Mouse (Mus musculus): Measurements from ENCODE around the gene Pxk. TPM values are rescaled to one million over a fixed set of nuclear protein-coding genes. Genes with fewer than 3 reads are reported as not detected.

Pxk gene
- polyA plus RNA-seq, 1 experiment from 2014 or later, result 30.2 TPM

GRCm38 (mm10) chr14:8092573-8092972 is 5.4 kb upstream of the Pxk start:
- 78% methylated on average over 2 of the region's 2 CpGs for WGBS
- no peaks in the 10 kb centered on the region for H3K27me3 ChIP-seq (ENCODE audit: control insufficient read depth, insufficient read depth, low read length)
- ATAC-seq (ENCODE audit: insufficient number of reproducible peaks, insufficient read depth, low FRiP score, low read depth), result no peak

GRCm38 (mm10) chr14:8093427-8093826 is 4.6 kb upstream of the Pxk start:
- 58% methylated on average over 5 of the region's 5 CpGs for WGBS
- Histone ChIP-seq H3K4me2 (ENCODE audit: low read length) (no peak overlapping the region), H3K4me3 (ENCODE audit: control insufficient read depth in 1 of 2, insufficient read depth in 1 of 2, low read depth in 1 of 2, low read length in 2 of 2) (no peak overlapping the region), H3K27me3 (ENCODE audit: control insufficient read depth, insufficient read depth, low read length) (no peaks in the 10 kb centered on the region), H3K9ac (ENCODE audit: low read length) (no peak overlapping the region), H3K4me1 (ENCODE audit: control insufficient read depth in 2 of 2, insufficient read depth in 2 of 2, low read length in 2 of 2) (peaks cover 0 to 4% of the 10 kb centered on the region in 2 experiments; a peak in 2 of 4 replicates), H3K27ac (replicated peaks in 1 of 2; ENCODE audit: control insufficient read depth in 1 of 2, insufficient read depth in 1 of 2, low read depth in 2 of 2, low read length in 2 of 2) (no peak overlapping the region), H3K9me3 (ENCODE audit: control insufficient read depth, low read length) (no peaks in the 10 kb centered on the region), H3K36me3 (ENCODE audit: control insufficient read depth, insufficient read depth, low read length) (peaks cover 30% of the 10 kb centered on the region)
- ATAC-seq (ENCODE audit: insufficient number of reproducible peaks, insufficient read depth, low FRiP score, low read depth), result no peak

More at GRCm38 (mm10) chr14:8092573-8092972, 5.4 kb upstream of the Pxk start:
- H3K36me3 ChIP-seq (ENCODE audit: control insufficient read depth, insufficient read depth, low read length), result peaks cover 37% of the 10 kb centered on the region
- no peak overlapping the region for H3K27ac ChIP-seq (replicated peaks in 1 of 2; ENCODE audit: control insufficient read depth in 1 of 2, insufficient read depth in 1 of 2, low read depth in 2 of 2, low read length in 2 of 2)
- H3K4me1 ChIP-seq (ENCODE audit: control insufficient read depth in 2 of 2, insufficient read depth in 2 of 2, low read length in 2 of 2), result peaks cover 0 to 4% of the 10 kb centered on the region in 2 experiments; a peak in 2 of 4 replicates
- no peak overlapping the region for H3K4me3 ChIP-seq (ENCODE audit: control insufficient read depth in 1 of 2, insufficient read depth in 1 of 2, low read depth in 1 of 2, low read length in 2 of 2)
- H3K9me3 ChIP-seq (ENCODE audit: control insufficient read depth, low read length), result no peaks in the 10 kb centered on the region
- no peak overlapping the region for H3K4me2 ChIP-seq (ENCODE audit: low read length)
- H3K9ac ChIP-seq (ENCODE audit: low read length), result no peak overlapping the region

GRCm38 (mm10) chr14:8094931-8095561 is 3.0 kb upstream of the Pxk start:
- H3K36me3 ChIP-seq (ENCODE audit: control insufficient read depth, insufficient read depth, low read length), result peaks cover 14% of the 10 kb centered on the region
- H3K4me1 ChIP-seq (ENCODE audit: control insufficient read depth in 2 of 2, insufficient read depth in 2 of 2, low read length in 2 of 2), result peaks cover 4 to 5% of the 10 kb centered on the region in 2 experiments; a peak in 2 of 4 replicates
- H3K27me3 ChIP-seq (ENCODE audit: control insufficient read depth, insufficient read depth, low read length), result no peaks in the 10 kb centered on the region
- H3K4me3 ChIP-seq (ENCODE audit: control insufficient read depth in 1 of 2, insufficient read depth in 1 of 2, low read depth in 1 of 2, low read length in 2 of 2), result no peak overlapping the region
- H3K9me3 ChIP-seq (ENCODE audit: control insufficient read depth, low read length), result no peaks in the 10 kb centered on the region
- peak overlapping the region in 1 of 2 experiments; percentile 33; a peak in 2 of 4 replicates for H3K27ac ChIP-seq (replicated peaks in 1 of 2; ENCODE audit: control insufficient read depth in 1 of 2, insufficient read depth in 1 of 2, low read depth in 2 of 2, low read length in 2 of 2)
- no peak overlapping the region for H3K9ac ChIP-seq (ENCODE audit: low read length)
- WGBS, result 58% methylated on average over 3 of the region's 3 CpGs
- no peak for ATAC-seq (ENCODE audit: insufficient number of reproducible peaks, insufficient read depth, low FRiP score, low read depth)
- 0 out of 2 replicates have a peak overlapping the region, but pooled peaks have one; percentile 9 for H3K4me2 ChIP-seq (ENCODE audit: low read length)

GRCm38 (mm10) chr14:8095562-8095950 is 2.5 kb upstream of the Pxk start:
- Histone ChIP-seq H3K36me3 (ENCODE audit: control insufficient read depth, insufficient read depth, low read length) (peaks cover 9% of the 10 kb centered on the region), H3K4me3 (ENCODE audit: control insufficient read depth in 1 of 2, insufficient read depth in 1 of 2, low read depth in 1 of 2, low read length in 2 of 2) (no peak overlapping the region), H3K27ac (replicated peaks in 1 of 2; ENCODE audit: control insufficient read depth in 1 of 2, insufficient read depth in 1 of 2, low read depth in 2 of 2, low read length in 2 of 2) (peak overlapping the region; percentile 33 to 53), H3K4me1 (ENCODE audit: control insufficient read depth in 2 of 2, insufficient read depth in 2 of 2, low read length in 2 of 2) (peaks cover 4 to 5% of the 10 kb centered on the region in 2 experiments; a peak in 2 of 4 replicates), H3K4me2 (ENCODE audit: low read length) (peak overlapping the region; percentile 9; the same call in 1 of the 2 replicates), H3K9ac (ENCODE audit: low read length) (peak overlapping the region; percentile 46; the same call in 1 of the 2 replicates), H3K9me3 (ENCODE audit: control insufficient read depth, low read length) (no peaks in the 10 kb centered on the region), H3K27me3 (ENCODE audit: control insufficient read depth, insufficient read depth, low read length) (no peaks in the 10 kb centered on the region)
- WGBS, result 48% methylated on average over 7 of the region's 7 CpGs
- no peak for ATAC-seq (ENCODE audit: insufficient number of reproducible peaks, insufficient read depth, low FRiP score, low read depth)

- Histone ChIP-seq H3K9ac (ENCODE audit: low read length) (peak overlapping the region; percentile 92), H3K27ac (replicated peaks in 1 of 2; ENCODE audit: control insufficient read depth in 1 of 2, insufficient read depth in 1 of 2, low read depth in 2 of 2, low read length in 2 of 2) (peak overlapping the region in 1 of 2 experiments; percentile 64; a peak in 2 of 4 replicates), H3K4me1 (ENCODE audit: control insufficient read depth in 2 of 2, insufficient read depth in 2 of 2, low read length in 2 of 2) (peaks cover 4 to 11% of the 10 kb centered on the region in 2 experiments; a peak in 3 of 4 replicates), H3K36me3 (ENCODE audit: control insufficient read depth, insufficient read depth, low read length) (no peaks in the 10 kb centered on the region), H3K9me3 (ENCODE audit: control insufficient read depth, low read length) (no peaks in the 10 kb centered on the region), H3K27me3 (ENCODE audit: control insufficient read depth, insufficient read depth, low read length) (no peaks in the 10 kb centered on the region), H3K4me3 (ENCODE audit: control insufficient read depth in 1 of 2, insufficient read depth in 1 of 2, low read depth in 1 of 2, low read length in 2 of 2) (peak overlapping the region; percentile 82 to 90), H3K4me2 (ENCODE audit: low read length) (peak overlapping the region; percentile 83)
- ATAC-seq (ENCODE audit: insufficient number of reproducible peaks, insufficient read depth, low FRiP score, low read depth), result no peak
- whole genome bisulfite sequencing, result 3% methylated on average over 5 of the region's 5 CpGs
Measured at GRCm38 (mm10) chr14:8098687-8098995, 630 bp downstream of the Pxk start.

GRCm38 (mm10) chr14:8099561-8100021 is 1.6 kb downstream of the Pxk start:
- peak overlapping the region; percentile 92 for H3K9ac ChIP-seq (ENCODE audit: low read length)
- H3K4me3 ChIP-seq (ENCODE audit: control insufficient read depth in 1 of 2, insufficient read depth in 1 of 2, low read depth in 1 of 2, low read length in 2 of 2), result 0 out of 4 replicates have a peak overlapping the region, but pooled peaks of 1 of the 2 experiments have one; percentile 82
- H3K4me2 ChIP-seq (ENCODE audit: low read length), result peak overlapping the region; percentile 83
- 70% methylated on average over 10 of the region's 10 CpGs for WGBS
- no peaks in the 10 kb centered on the region for H3K36me3 ChIP-seq (ENCODE audit: control insufficient read depth, insufficient read depth, low read length)
- H3K9me3 ChIP-seq (ENCODE audit: control insufficient read depth, low read length), result no peaks in the 10 kb centered on the region
- no peaks in the 10 kb centered on the region for H3K27me3 ChIP-seq (ENCODE audit: control insufficient read depth, insufficient read depth, low read length)
- H3K27ac ChIP-seq (replicated peaks in 1 of 2; ENCODE audit: control insufficient read depth in 1 of 2, insufficient read depth in 1 of 2, low read depth in 2 of 2, low read length in 2 of 2), result no peak overlapping the region
- no peak for ATAC-seq (ENCODE audit: insufficient number of reproducible peaks, insufficient read depth, low FRiP score, low read depth)
- H3K4me1 ChIP-seq (ENCODE audit: control insufficient read depth in 2 of 2, insufficient read depth in 2 of 2, low read length in 2 of 2), result peaks cover 4 to 11% of the 10 kb centered on the region in 2 experiments; a peak in 3 of 4 replicates

GRCm38 (mm10) chr14:8101886-8102285 is 3.9 kb downstream of the Pxk start:
- no peak overlapping the region for H3K27ac ChIP-seq (replicated peaks in 1 of 2; ENCODE audit: control insufficient read depth in 1 of 2, insufficient read depth in 1 of 2, low read depth in 2 of 2, low read length in 2 of 2)
- H3K9me3 ChIP-seq (ENCODE audit: control insufficient read depth, low read length), result no peaks in the 10 kb centered on the region
- H3K9ac ChIP-seq (ENCODE audit: low read length), result no peak overlapping the region
- 85% methylated on average over 8 of the region's 8 CpGs for WGBS
- ATAC-seq (ENCODE audit: insufficient number of reproducible peaks, insufficient read depth, low FRiP score, low read depth), result no peak
- H3K27me3 ChIP-seq (ENCODE audit: control insufficient read depth, insufficient read depth, low read length), result no peaks in the 10 kb centered on the region
- no peak overlapping the region for H3K4me2 ChIP-seq (ENCODE audit: low read length)
- H3K4me3 ChIP-seq (ENCODE audit: control insufficient read depth in 1 of 2, insufficient read depth in 1 of 2, low read depth in 1 of 2, low read length in 2 of 2), result no peak overlapping the region
- H3K4me1 ChIP-seq (ENCODE audit: control insufficient read depth in 2 of 2, insufficient read depth in 2 of 2, low read length in 2 of 2), result peaks cover 0 to 11% of the 10 kb centered on the region in 2 experiments; a peak in 2 of 4 replicates
- peaks cover 2% of the 10 kb centered on the region; the same call in 1 of the 2 replicates for H3K36me3 ChIP-seq (ENCODE audit: control insufficient read depth, insufficient read depth, low read length)

Data from heart, embryonic 14.5 days (tissue).